Mouse (Mus musculus) lung, postnatal 36 days (tissue): ENCODE measurements around the gene Sh3pxd2a.

Source experiments
- DNase-seq: peaks from one replicate; pipeline ENCODE4 v3.0.0; 2022; ENCODE audit warnings: mixed read lengths

Sh3pxd2a gene

DNA sequence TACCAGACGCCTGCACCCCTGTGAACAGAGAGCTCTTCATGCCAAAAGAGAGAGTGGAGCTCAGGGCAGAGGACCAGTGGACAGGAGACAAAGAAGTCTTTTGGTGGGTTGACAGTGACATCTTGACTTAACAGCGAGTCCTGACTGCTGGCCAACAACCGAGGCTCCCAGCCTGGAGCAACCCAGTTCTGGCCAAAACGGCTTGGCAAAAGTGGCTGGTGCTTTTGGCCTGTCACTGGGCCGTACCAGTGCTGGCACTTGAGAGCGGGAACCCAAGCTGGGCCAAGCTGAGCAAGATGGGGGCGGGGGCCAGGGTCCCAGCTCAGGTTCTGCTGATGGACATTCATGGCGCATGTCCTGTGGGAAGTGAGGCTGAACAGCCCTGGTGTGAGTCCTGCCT, 97.6 kb downstream of the Sh3pxd2a start:
- DNase-seq: no peak

DNA sequence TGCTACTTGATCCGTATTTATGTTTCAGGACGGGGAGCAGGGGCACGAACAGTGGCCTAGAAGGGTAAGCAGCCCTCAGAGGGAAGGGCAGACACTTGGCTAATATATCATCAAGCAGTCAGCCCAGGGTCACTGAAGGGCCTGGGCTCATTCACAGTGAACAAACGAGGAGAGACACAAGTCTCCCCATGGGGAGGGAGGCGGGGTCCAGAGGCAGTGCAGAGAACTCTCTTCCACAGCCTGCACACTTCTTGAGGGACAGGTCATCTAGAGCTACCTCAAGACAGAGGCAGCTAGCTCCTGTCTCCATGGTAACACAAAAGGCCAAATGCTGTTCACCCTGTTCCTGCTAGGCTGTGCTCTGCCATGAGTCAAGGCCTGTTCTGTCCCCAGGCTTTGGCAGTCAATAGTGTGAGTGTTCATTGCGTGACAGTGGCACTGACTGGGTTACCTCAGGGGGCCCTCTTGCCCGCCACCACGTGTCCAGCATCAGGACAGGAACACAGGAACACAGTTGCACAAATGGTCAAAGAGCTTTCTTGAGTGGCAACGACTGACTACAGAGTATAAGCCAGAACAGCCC, 101.0 kb downstream of the Sh3pxd2a start:
- no peak for DNase-seq

GRCm38 (mm10) chr19:47360921-47361320, 103.3 kb downstream of the Sh3pxd2a start:
- no peak for DNase-seq

DNA sequence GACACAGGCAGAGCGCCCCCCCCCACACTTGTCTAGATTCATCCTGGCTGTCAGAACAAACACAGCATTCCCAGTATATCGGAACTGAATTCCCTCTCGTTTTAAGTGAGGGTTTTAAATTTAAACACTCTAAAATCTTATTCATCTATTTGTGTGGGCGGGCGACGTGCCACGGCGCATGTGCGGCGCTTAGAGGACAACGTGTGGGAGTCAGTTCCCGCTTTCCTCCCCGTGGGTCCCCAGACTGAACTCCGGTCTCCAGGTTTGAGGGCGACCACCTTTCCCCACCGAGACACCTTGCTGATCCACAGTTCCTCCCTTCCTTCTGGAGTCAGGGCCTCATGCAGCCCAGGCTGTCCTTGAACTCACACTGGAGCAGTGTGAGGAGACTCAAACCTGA, 104.2 kb downstream of the Sh3pxd2a start:
- DNase-seq: no peak

DNA sequence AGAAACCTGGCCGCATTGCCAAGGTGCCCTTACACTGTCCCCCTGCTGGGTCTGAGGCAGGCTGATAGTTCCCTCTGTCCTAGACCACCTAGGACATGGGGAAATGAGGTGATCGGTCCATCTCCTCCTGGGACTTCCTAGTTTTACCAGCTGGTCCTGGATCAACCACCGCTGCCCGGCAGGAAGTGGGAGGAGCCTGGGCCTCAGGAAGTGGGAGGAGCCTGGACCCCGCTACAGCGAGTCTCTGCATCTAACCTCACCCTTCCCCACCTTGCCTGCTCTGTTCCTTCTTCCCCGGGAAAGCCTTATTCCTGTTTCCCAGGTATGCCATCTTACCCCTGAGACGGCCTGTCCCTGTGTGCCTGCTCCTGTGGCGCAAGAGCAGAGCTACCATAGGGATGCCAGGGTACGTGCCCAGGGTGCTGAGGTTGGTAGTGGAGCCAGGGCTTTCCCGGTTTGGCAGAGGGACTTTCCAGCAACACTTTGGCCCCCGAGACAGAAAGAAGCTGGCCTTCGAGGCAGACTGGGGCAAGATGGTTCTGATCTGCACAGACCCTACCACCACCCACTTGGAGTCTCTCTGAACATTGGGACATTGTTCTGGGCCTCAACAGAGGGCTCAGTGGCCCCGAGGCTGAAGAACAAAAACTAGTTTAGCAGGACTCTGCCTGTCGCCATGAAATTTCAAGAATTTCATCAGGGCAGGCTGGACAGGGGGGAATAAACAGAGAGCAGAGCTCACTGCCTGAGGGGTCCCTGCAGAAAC, 104.9 kb downstream of the Sh3pxd2a start:
- peak; percentile 32 for DNase-seq

DNA sequence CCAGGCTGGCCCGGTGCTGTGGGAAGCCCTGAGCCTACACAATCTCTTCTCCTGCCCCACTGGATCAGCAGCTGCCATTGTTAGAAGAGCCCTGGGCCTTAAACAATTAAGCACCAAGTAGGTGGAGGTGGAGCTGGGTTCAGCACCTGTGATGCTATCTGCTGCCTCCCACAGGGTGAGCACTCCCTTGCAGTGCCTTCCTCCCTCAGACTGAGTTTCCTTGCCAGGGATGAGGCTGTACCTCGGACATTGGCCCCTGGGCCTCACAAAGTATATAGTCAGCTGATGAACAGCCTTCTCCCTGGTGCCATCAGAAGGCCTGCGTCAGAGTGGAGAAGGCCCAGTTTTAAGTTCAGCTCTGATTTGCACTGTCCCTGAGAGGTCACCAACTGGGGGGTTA, 106.9 kb downstream of the Sh3pxd2a start:
- no peak for DNase-seq

DNA sequence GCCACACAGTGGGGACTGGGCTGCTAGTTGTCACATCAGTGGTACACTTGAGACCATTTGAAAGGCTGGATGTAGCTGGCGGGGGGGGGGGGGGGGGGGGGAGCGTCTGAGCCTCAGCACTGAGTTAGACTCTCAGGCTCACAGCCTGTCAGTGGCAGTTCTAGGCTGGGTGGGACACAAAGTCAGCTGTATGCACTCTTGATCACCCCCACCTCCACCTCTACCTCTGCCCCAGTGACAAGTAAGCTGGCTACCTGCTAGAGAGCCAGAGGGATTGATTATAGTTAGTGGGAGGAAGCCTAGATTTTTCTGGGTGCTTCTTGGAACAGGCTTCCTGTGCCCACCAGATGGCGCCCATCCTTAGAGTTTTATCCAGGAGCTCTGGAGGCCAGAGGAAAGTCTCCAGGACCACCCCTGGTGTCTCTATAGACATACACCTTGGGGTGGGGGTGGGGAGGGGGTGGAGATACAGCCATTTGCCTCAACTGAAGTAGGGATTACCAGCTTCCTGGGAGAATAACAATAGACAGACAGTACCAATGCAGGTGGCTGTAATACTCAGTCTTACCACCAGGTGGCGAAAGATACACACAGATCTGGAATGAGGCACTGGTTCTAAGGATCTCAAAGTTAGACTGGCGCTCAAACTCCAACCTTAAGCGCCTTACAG, 107.9 kb downstream of the Sh3pxd2a start:
- peak; percentile 94 for DNase-seq

GRCm38 (mm10) chr19:47354456-47354855, 109.7 kb downstream of the Sh3pxd2a start:
- no peak for DNase-seq

GRCm38 (mm10) chr19:47349043-47349442, 115.2 kb downstream of the Sh3pxd2a start:
- DNase-seq: no peak

GRCm38 (mm10) chr19:47348395-47349016, 115.7 kb downstream of the Sh3pxd2a start:
- no peak for DNase-seq

GRCm38 (mm10) chr19:47347021-47347643, 117.1 kb downstream of the Sh3pxd2a start:
- DNase-seq: no peak

- DNase-seq: no peak
These were observed 117.6 kb downstream of the Sh3pxd2a start for GRCm38 (mm10) chr19:47346606-47347005.

GRCm38 (mm10) chr19:47345851-47346568, 118.2 kb downstream of the Sh3pxd2a start:
- peak; percentile 71 for DNase-seq

- DNase-seq: no peak
These were observed 120.8 kb downstream of the Sh3pxd2a start for GRCm38 (mm10) chr19:47343422-47343821.

DNA sequence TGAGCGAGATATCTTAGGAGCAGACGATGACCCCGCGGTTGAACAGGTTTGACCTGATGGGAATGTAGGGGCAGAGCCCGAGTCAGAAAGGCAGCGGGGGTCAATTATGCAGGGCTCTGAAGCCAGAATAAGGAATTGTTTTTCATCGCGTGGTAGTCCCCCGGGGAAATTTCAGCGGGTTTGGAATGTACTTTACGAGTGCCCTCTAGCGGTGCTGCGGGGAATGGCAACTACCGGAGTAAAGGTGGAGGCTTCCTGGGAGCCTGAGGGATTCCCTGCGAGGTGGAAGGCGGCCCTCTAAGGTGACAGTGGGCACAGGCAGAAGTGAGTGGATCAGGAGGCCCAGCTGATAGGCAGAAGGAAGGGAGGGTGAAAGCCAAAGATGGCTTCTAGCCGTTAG, 125.0 kb downstream of the Sh3pxd2a start:
- DNase-seq: peak; percentile 87

DNA sequence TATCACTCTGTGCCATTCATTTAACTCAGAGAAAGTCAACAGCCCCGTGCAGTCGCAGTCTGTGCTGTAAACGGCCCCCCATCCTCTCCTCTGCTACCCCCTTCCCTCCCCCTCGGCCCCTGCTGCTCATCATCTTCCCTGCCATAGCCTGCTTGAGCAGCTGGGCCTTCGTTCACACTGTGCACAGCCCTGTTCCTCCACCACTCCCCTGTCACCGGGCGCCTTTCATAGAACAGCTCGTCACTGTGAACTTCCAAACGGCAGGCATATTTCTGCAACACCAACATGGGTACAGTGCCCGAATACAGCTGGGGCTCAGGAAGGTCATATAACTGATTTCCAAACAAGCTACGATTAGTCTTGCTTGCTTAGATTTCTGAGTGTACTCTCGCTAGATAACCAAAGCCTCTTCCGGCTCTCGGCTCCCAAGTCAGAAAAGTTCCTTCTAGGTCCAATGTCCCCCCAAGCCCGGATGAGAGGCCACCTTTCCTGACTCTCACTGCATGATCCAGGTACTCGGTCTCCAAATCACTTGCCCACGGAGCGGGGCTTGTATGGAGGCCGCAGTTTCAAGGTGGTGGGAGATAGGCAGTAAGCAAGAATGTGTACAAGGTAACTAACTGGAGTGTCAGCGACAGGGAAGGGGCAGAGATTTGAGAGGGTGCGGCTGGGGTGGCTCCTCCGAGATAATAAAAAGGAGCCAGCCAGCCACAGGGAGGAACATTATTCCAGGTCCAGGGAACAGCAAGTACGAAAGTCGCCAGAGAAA, 125.6 kb downstream of the Sh3pxd2a start:
- DNase-seq: no peak

DNA sequence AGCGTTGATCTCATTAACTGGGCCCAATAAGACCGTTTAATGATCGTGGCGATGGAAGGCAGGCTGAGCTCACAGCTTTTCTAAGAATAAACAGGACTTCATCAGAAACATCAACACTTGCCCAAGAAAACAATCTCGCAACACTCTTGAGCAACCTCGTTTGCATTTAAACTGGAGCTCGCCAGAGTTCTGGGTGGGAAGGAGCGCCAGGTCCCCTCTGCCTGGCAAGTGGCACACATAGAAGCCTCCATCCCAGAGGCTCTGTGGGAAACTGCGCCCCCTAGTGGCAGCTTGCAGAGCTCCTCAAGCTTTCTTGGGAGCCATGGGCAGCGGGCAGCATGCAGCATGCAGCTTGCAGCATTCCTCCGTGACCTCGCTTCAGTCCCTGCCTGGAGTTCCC, 126.5 kb downstream of the Sh3pxd2a start:
- DNase-seq: peak; percentile 90

DNA sequence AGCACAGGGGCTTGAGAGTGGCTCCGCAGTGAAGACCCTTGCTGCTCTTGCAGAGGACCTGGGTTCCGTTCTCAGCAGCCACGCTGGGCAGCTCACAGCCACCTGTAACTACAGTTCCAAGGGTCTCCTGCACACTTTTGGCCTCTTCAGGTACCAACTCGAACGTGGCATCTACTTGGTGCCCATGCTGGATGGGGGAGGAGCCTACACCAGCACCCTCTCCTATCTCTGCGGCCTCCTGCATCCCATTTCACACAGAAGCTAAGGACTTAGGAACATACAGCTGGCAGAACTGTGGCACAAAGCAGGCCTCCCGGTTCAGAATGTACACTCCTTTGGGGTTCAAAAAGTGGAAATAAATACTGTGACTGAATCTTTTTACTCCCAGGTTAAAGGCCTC, 127.0 kb downstream of the Sh3pxd2a start:
- DNase-seq: no peak

DNA sequence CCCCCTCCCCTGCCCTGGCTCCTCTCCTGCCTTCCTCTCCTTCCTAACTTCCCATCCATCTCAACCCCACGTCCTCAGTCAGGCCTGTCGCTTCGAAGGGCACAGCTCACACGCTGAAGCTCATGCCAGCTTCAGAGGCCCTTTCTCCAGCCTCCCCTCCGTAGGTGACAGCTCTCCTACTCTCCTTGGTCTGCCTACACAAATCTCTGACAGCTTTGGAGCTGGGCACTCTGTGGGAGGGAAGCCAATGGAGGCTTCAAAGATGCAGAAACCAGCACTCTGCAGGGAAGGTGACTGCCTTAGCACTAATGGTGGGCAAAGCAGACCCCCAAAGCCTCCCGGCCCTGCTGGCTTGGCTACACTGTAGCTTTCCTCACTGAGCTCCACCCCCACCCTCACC, 128.9 kb downstream of the Sh3pxd2a start:
- no peak for DNase-seq

DNA sequence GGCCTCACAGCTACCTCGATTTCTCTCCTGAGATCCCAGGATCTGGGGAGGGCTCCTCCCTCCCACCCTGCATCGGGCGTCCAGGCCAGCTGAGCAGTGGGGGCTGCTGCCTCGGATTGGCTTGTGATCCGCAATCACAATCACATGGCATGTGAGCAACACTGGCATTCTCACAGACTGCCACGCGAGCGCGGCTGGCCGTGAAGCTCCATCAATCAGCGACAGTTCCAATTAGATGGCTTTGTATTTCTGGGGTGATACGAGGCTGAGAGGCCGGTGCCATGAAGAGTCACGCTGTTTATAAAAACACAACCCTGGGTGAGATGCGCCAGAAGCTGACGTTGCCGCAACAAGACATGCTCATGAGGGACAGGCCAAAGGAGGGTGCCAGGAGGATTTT, 129.5 kb downstream of the Sh3pxd2a start:
- DNase-seq: peak; percentile 57

DNA sequence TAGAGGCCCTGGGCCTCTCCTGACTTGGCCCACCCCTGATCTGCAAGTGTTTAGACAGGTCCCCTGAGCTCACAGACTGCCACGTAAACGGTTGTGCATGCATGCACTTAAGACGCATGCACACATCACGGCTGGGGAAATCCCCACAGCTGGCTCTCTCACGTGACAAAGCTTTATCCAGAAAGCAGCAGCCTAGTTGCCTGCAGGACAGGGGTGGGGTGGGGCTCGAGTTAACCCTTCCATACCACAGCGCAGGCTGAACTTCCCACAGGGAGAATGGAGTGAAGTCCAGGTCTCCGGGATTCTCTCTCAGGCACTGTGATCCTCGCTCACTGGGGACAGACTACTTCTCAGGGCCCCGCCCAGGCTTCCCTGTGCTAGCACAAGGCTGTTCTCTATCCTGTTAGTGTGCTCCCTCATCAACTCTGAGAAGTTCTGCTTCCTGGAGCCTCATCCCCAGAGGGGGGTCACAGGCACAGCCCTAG, 133.4 kb downstream of the Sh3pxd2a start:
- peak; percentile 64 for DNase-seq

- DNase-seq: no peak
These were observed 135.1 kb downstream of the Sh3pxd2a start for GRCm38 (mm10) chr19:47329102-47329501.
